Comparison of ENCODE assay signal across 8 mouse cellular contexts in the genomic region with DNA sequence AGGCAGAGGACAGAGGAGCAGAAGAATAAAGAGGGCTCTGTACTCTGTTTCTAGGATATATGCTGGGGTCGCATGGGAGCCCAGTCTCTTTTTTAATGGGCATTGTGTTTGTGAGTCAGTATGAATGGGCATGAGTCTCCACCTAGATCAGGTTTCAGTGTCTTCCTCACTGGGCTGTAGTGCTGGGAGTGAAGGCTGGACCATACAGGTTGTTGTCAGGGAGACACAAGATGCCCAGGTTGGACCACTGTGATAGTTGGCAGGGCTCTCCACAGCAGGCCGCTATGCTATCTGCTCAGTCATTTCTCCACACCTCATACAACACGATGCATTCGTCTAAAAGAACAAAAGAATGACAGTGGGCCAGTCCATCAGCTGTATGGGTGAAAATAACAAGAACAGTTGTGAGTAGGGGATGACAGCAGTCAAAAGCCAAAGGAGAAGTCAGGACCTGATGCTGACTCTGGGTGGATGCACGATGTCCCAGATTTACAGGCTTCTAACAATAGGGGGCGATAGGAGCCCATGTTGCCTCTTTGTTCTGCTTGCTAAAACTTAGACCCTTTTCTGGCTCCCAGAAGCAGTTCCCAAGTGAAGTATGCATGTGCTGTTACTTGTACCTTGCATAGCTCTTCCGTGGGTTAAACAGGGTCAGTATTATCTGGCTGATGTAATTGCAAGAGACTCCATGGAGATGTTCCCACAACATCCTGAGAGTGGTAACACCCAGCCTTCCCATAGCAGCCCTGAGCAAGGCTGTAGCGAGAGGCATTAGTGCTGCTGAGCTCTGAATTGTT.
DNase-seq lines count a peak whose midpoint lies in the region; ATAC-seq and TF ChIP-seq lines count a peak whose summit lies in the region.

No protein-coding gene starts in this region.

- H3K4me1 ChIP-seq in lung, embryonic 14.5 days (ENCODE audit: insufficient read depth) = no peaks in the 10 kb centered on the region
- no peaks in the 10 kb centered on the region for H3K4me1 ChIP-seq in embryonic facial prominence, embryonic 10.5 days
- H3K4me1 ChIP-seq in liver, embryonic 12.5 days = no peaks in the 10 kb centered on the region

- no peak overlapping the region for H3K4me2 ChIP-seq in lung, embryonic 14.5 days
- H3K4me2 ChIP-seq in liver, embryonic 12.5 days = no peak overlapping the region

- no peak overlapping the region for H3K4me3 ChIP-seq in lung, embryonic 14.5 days (ENCODE audit: low read depth, low read length)
- H3K4me3 ChIP-seq in embryonic facial prominence, embryonic 10.5 days = no peak overlapping the region
- no peak overlapping the region for H3K4me3 ChIP-seq in liver, embryonic 12.5 days

- peak; percentile 5 for DNase-seq in CD4-positive, CD25-positive, alpha-beta regulatory T cell, adult 2 months (ENCODE audit: low read depth, low spot score)
- DNase-seq in lung, embryonic 14.5 days = peak; percentile 66
- no peak for DNase-seq in lung, postnatal 4 days
- DNase-seq in embryonic facial prominence, embryonic 10.5 days (ENCODE audit: low spot score) = peak; percentile 42
- peak; percentile 10 for DNase-seq in layer of hippocampus, adult 9-11 months
- DNase-seq in telencephalon, adult 2 months (ENCODE audit: low read depth, low spot score) = peak; percentile 43

- H3K27me3 ChIP-seq in lung, embryonic 14.5 days (ENCODE audit: insufficient read depth, low read length) = no peaks in the 10 kb centered on the region
- no peaks in the 10 kb centered on the region for H3K27me3 ChIP-seq in embryonic facial prominence, embryonic 10.5 days (replicated peaks; ENCODE audit: low read depth, poor library complexity, severe bottlenecking)
- H3K27me3 ChIP-seq in liver, embryonic 12.5 days (replicated peaks) = no peaks in the 10 kb centered on the region

- TF ChIP-seq CTCF in lung, embryonic 14.5 days (IDR thresholded peaks at IDR 0.05; ENCODE audit: low read depth) = peak; percentile 68

- no peak overlapping the region for H3K9ac ChIP-seq in lung, embryonic 14.5 days
- H3K9ac ChIP-seq in liver, embryonic 12.5 days = no peak overlapping the region

- no peak for ATAC-seq in CD4-positive, CD25-positive, alpha-beta regulatory T cell, adult 4 months
- ATAC-seq in lung, embryonic 14.5 days (ENCODE audit: insufficient read depth) = no peak
- ATAC-seq in liver, embryonic 12.5 days = no peak

- H3K36me3 ChIP-seq in lung, embryonic 14.5 days (ENCODE audit: insufficient read depth) = no peaks in the 10 kb centered on the region
- no peaks in the 10 kb centered on the region for H3K36me3 ChIP-seq in embryonic facial prominence, embryonic 10.5 days (replicated peaks)
- no peaks in the 10 kb centered on the region for H3K36me3 ChIP-seq in liver, embryonic 12.5 days

- WGBS in lung, embryonic 14.5 days = 50% methylated on average over 8 of the region's 8 CpGs
- WGBS in embryonic facial prominence, embryonic 10.5 days = 44% methylated on average over 8 of the region's 8 CpGs
- 35% methylated on average over 8 of the region's 8 CpGs for whole genome bisulfite sequencing in liver, embryonic 12.5 days (ENCODE audit: insufficient replicate concordance)

- no peaks in the 10 kb centered on the region for H3K9me3 ChIP-seq in lung, embryonic 14.5 days (ENCODE audit: low read depth, low read length)
- H3K9me3 ChIP-seq in embryonic facial prominence, embryonic 10.5 days = no peaks in the 10 kb centered on the region
- no peaks in the 10 kb centered on the region for H3K9me3 ChIP-seq in liver, embryonic 12.5 days (replicated peaks)

- no peak overlapping the region for H3K27ac ChIP-seq in lung, embryonic 14.5 days (ENCODE audit: low read depth)
- H3K27ac ChIP-seq in embryonic facial prominence, embryonic 10.5 days (replicated peaks) = no peak overlapping the region
- no peak overlapping the region for H3K27ac ChIP-seq in liver, embryonic 12.5 days

Comparison
In these comparisons a context has a peak if more than half of its experiments do, and no peak if none do; other contexts are left out.
1. DNase-seq: peak in CD4-positive, CD25-positive, alpha-beta regulatory T cell, adult 2 months (single experiment), lung, embryonic 14.5 days (single experiment), embryonic facial prominence, embryonic 10.5 days (single experiment), layer of hippocampus, adult 9-11 months (single experiment) and telencephalon, adult 2 months (single experiment); none in lung, postnatal 4 days (0 of 2).